Mouse (Mus musculus): ENCODE measurements around the gene Sys1.

GRCm38 (mm10) chr2:164448921-164449320, 7.8 kb upstream of the Sys1 start:
- TF ChIP-seq POLR2A (IDR thresholded peaks at IDR 0.05; ENCODE audit: insufficient read depth, low read length), result no peak
- no peak for TF ChIP-seq CTCF (IDR thresholded peaks at IDR 0.05; ENCODE audit: low read depth, low read length)

Measured in ES-Bruce4 (cell line).